Mouse (Mus musculus): ENCODE measurements around the gene Rplp0. TPM values are rescaled to one million over a fixed set of nuclear protein-coding genes. Genes with fewer than 3 reads are reported as not detected.

Rplp0 gene
- polyA plus RNA-seq, 1 experiment = 2,538 TPM

GRCm38 (mm10) chr5:115538017-115538692 is 21.1 kb upstream of the Rplp0 start:
- Histone ChIP-seq H3K9me3 (no peaks in the 10 kb centered on the region), H3K4me1 (peaks cover 85% of the 10 kb centered on the region), H3K27me3 (replicated peaks) (no peaks in the 10 kb centered on the region), H3K36me3 (replicated peaks; ENCODE audit: low read length) (peaks cover 11% of the 10 kb centered on the region), H3K4me3 (replicated peaks) (peak overlapping the region; percentile 86)
- no peak for TF ChIP-seq GATA1 (IDR thresholded peaks at IDR 0.05; ENCODE audit: borderline replicate concordance, low read length)
- TF ChIP-seq FLI1 (IDR thresholded peaks at IDR 0.05; ENCODE audit: low read length) = no peak

GRCm38 (mm10) chr5:115538693-115539043 is 20.6 kb upstream of the Rplp0 start:
- peaks cover 11% of the 10 kb centered on the region for H3K36me3 ChIP-seq (replicated peaks; ENCODE audit: low read length)
- H3K9me3 ChIP-seq = no peaks in the 10 kb centered on the region
- TF ChIP-seq GATA1 (IDR thresholded peaks at IDR 0.05; ENCODE audit: borderline replicate concordance, low read length) = no peak
- no peak for TF ChIP-seq FLI1 (IDR thresholded peaks at IDR 0.05; ENCODE audit: low read length)
- peaks cover 85% of the 10 kb centered on the region for H3K4me1 ChIP-seq
- no peaks in the 10 kb centered on the region for H3K27me3 ChIP-seq (replicated peaks)
- H3K4me3 ChIP-seq (replicated peaks) = peak overlapping the region; percentile 86

GRCm38 (mm10) chr5:115542635-115543384 is 16.5 kb upstream of the Rplp0 start:
- Histone ChIP-seq H3K27me3 (replicated peaks) (no peaks in the 10 kb centered on the region), H3K9me3 (no peaks in the 10 kb centered on the region), H3K4me1 (peaks cover 60% of the 10 kb centered on the region), H3K36me3 (replicated peaks; ENCODE audit: low read length) (peaks cover 52% of the 10 kb centered on the region), H3K4me3 (replicated peaks) (peak overlapping the region; percentile 90)
- TF ChIP-seq FLI1 (IDR thresholded peaks at IDR 0.05; ENCODE audit: low read length) = no peak
- TF ChIP-seq GATA1 (IDR thresholded peaks at IDR 0.05; ENCODE audit: borderline replicate concordance, low read length) = no peak

GRCm38 (mm10) chr5:115543509-115544253 is 15.6 kb upstream of the Rplp0 start:
- Histone ChIP-seq H3K4me3 (replicated peaks) (peak overlapping the region; percentile 90), H3K36me3 (replicated peaks; ENCODE audit: low read length) (peaks cover 61% of the 10 kb centered on the region), H3K9me3 (no peaks in the 10 kb centered on the region), H3K27me3 (replicated peaks) (no peaks in the 10 kb centered on the region), H3K4me1 (peaks cover 51% of the 10 kb centered on the region)
- TF ChIP-seq FLI1 (IDR thresholded peaks at IDR 0.05; ENCODE audit: low read length) = no peak
- TF ChIP-seq GATA1 (IDR thresholded peaks at IDR 0.05; ENCODE audit: borderline replicate concordance, low read length) = no peak

- Histone ChIP-seq H3K4me1 (peaks cover 45% of the 10 kb centered on the region), H3K4me3 (replicated peaks) (no peak overlapping the region), H3K36me3 (replicated peaks; ENCODE audit: low read length) (peaks cover 71% of the 10 kb centered on the region), H3K9me3 (no peaks in the 10 kb centered on the region), H3K27me3 (replicated peaks) (no peaks in the 10 kb centered on the region)
- no peak for TF ChIP-seq GATA1 (IDR thresholded peaks at IDR 0.05; ENCODE audit: borderline replicate concordance, low read length)
- no peak for TF ChIP-seq FLI1 (IDR thresholded peaks at IDR 0.05; ENCODE audit: low read length)
These were observed 14.5 kb upstream of the Rplp0 start for GRCm38 (mm10) chr5:115544655-115545185.

- no peaks in the 10 kb centered on the region for H3K9me3 ChIP-seq
- H3K4me3 ChIP-seq (replicated peaks) = no peak overlapping the region
These were observed 13.6 kb upstream of the Rplp0 start for GRCm38 (mm10) chr5:115545636-115546035.

GRCm38 (mm10) chr5:115546536-115546935 is 12.7 kb upstream of the Rplp0 start:
- TF ChIP-seq GATA1 (IDR thresholded peaks at IDR 0.05; ENCODE audit: borderline replicate concordance, low read length) (no peak), FLI1 (IDR thresholded peaks at IDR 0.05; ENCODE audit: low read length) (no peak)
- H3K36me3 ChIP-seq (replicated peaks; ENCODE audit: low read length) = peaks cover 83% of the 10 kb centered on the region
- no peaks in the 10 kb centered on the region for H3K27me3 ChIP-seq (replicated peaks)
- H3K4me3 ChIP-seq (replicated peaks) = no peak overlapping the region
- peaks cover 31% of the 10 kb centered on the region for H3K4me1 ChIP-seq
- H3K9me3 ChIP-seq = no peaks in the 10 kb centered on the region

More at GRCm38 (mm10) chr5:115545636-115546035, 13.6 kb upstream of the Rplp0 start:
- Histone ChIP-seq H3K27me3 (replicated peaks) (no peaks in the 10 kb centered on the region), H3K4me1 (peaks cover 39% of the 10 kb centered on the region), H3K36me3 (replicated peaks; ENCODE audit: low read length) (peaks cover 78% of the 10 kb centered on the region)
- no peak for TF ChIP-seq FLI1 (IDR thresholded peaks at IDR 0.05; ENCODE audit: low read length)

GRCm38 (mm10) chr5:115547014-115547413 is 12.3 kb upstream of the Rplp0 start:
- Histone ChIP-seq H3K27me3 (replicated peaks) (no peaks in the 10 kb centered on the region), H3K9me3 (no peaks in the 10 kb centered on the region), H3K4me1 (peaks cover 27% of the 10 kb centered on the region), H3K36me3 (replicated peaks; ENCODE audit: low read length) (peaks cover 88% of the 10 kb centered on the region), H3K4me3 (replicated peaks) (no peak overlapping the region)
- TF ChIP-seq GATA1 (IDR thresholded peaks at IDR 0.05; ENCODE audit: borderline replicate concordance, low read length) (no peak), FLI1 (IDR thresholded peaks at IDR 0.05; ENCODE audit: low read length) (no peak)

- Histone ChIP-seq H3K4me3 (replicated peaks) (no peak overlapping the region), H3K27me3 (replicated peaks) (no peaks in the 10 kb centered on the region), H3K4me1 (peaks cover 23% of the 10 kb centered on the region), H3K9me3 (no peaks in the 10 kb centered on the region), H3K36me3 (replicated peaks; ENCODE audit: low read length) (peaks cover 92% of the 10 kb centered on the region)
- TF ChIP-seq GATA1 (IDR thresholded peaks at IDR 0.05; ENCODE audit: borderline replicate concordance, low read length) = no peak
These were observed 11.8 kb upstream of the Rplp0 start for GRCm38 (mm10) chr5:115547421-115547820.
